Mouse (Mus musculus): Measurements from ENCODE around the gene March7. TPM values are rescaled to one million over a fixed set of nuclear protein-coding genes. Genes with fewer than 3 reads are reported as not detected.

The March7 gene
- polyA plus RNA-seq (2012; ENCODE audit: insufficient read depth, insufficient read length, low replicate concordance, missing spikeins), result not detected in 2 replicates

DNA sequence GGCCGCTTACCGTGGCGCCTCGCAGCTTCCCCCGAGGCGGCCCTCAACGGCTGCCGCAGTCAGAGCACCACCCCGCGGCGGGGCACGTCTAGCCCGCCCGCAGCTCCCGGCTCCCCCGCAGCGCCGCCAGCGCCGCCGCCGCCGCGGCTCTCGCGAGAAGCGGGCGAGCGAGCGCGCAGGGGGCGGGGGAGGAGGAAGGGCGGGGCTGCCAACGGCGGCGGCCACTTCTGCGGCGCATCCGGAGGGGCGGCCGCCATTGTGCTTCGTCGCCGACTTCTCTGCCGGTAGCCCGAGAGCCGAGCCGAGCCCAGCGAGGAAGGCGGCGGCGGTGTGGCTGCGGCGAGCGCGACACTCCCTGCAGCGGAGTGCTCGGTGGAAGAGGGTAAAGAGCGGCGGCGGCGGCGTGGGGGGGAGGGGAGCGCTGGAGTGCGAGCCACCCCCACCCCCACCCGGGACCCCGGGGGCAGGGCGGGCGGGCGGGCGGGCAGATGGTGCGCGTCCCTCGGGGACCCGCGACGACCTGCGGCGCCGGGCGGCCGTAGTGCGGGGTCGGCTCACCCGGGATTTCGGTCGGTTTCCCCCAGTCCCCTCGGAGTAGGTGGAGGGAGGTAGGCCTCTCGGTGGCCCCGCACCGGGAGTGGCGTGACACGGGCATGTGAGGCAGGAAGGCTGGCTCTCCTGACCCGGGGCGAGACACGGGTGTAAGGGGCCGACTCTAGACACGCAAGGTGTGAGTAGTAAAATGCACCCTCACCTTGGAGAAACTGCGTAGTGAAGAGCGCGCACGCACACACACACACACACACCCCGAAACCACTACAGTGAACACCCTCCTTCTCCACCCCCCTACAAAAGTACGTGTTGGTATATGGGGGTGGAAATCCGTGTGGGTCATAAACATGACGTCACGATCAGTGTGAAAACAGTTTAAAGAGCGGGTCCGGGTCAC lies at the start of gene March7, which contains the start of gene Baz2b:
Gene March7 (plus strand): TSS at position 185 of the 949 bp plus-strand sequence.
Gene Baz2b (minus strand): TSS at position 137 of the 949 bp plus-strand sequence.
- no peak for TF ChIP-seq CTCF (IDR thresholded peaks at IDR 0.05; ENCODE audit: insufficient read depth, low read depth, low read length)
- TF ChIP-seq POLR2A (IDR thresholded peaks at IDR 0.05; ENCODE audit: insufficient read depth, low read depth, low read length), result peak; percentile 56
- Histone ChIP-seq H3K4me3 (ENCODE audit: insufficient read depth, low read depth, low read length) (peak within 1 kb of the TSS; percentile 100), H3K27ac (ENCODE audit: insufficient read depth, low read depth, low read length) (peak within 1 kb of the TSS; percentile 90), H3K4me1 (ENCODE audit: control insufficient read depth, insufficient read depth, low read length) (peaks cover 6% of the 10 kb centered on the region)
- 1% methylated on average over 95 of the region's 109 CpGs for WGBS

- no peaks in the 10 kb centered on the region for H3K4me1 ChIP-seq (ENCODE audit: control insufficient read depth, insufficient read depth, low read length)
- H3K4me3 ChIP-seq (ENCODE audit: insufficient read depth, low read depth, low read length), result no peak overlapping the region
- 98% methylated on average over 2 of the region's 2 CpGs for WGBS
- TF ChIP-seq POLR2A (IDR thresholded peaks at IDR 0.05; ENCODE audit: insufficient read depth, low read depth, low read length) (no peak), CTCF (IDR thresholded peaks at IDR 0.05; ENCODE audit: insufficient read depth, low read depth, low read length) (no peak)
- no peak overlapping the region for H3K27ac ChIP-seq (ENCODE audit: insufficient read depth, low read depth, low read length)
These were observed 45.9 kb upstream of the March7 start for GRCm38 (mm10) chr2:60163744-60164143.

DNA sequence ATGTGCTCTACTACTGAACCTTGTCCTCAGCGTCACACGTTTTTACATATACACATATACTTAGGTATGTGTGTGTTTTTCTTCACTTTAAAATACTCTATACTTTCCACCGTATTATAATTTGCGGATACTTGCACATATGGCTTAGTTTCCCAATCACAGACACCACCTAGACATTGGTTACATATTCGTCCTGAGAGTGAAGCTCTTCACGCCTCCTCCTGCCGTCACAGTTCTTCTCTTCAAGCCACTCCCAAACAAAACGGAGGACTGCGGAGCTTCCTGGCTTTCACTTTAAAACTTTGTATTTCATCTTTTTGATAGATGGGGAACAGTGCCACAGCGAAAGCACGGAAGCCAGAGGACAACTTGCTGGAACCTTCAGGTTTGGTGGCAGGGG lies 44.0 kb upstream of the March7 start:
- H3K4me3 ChIP-seq (ENCODE audit: insufficient read depth, low read depth, low read length), result no peak overlapping the region
- H3K4me1 ChIP-seq (ENCODE audit: control insufficient read depth, insufficient read depth, low read length), result no peaks in the 10 kb centered on the region
- no peak for TF ChIP-seq CTCF (IDR thresholded peaks at IDR 0.05; ENCODE audit: insufficient read depth, low read depth, low read length)
- TF ChIP-seq POLR2A (IDR thresholded peaks at IDR 0.05; ENCODE audit: insufficient read depth, low read depth, low read length), result no peak
- H3K27ac ChIP-seq (ENCODE audit: insufficient read depth, low read depth, low read length), result no peak overlapping the region
- 95% methylated on average over 11 of the region's 11 CpGs for whole genome bisulfite sequencing

DNA sequence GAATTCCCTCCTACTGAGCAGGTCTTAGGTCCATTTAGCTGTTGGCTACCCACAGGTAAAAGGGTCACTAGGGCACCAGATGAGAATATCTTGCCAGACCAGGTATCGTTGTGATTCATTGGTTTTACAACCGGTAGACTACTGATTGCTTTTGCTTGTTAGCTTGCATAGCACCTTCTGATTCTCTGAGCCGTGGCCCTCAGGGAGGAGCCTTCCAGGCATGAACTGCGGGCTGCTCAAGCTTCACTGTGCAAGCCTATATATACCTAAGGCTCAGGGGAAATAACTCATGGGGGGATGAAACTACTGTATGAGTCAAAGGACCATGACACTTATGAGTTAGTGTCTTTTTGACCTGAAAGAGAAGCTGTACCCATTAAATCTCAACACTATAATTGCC lies 42.8 kb upstream of the March7 start:
- Histone ChIP-seq H3K4me1 (ENCODE audit: control insufficient read depth, insufficient read depth, low read length) (no peaks in the 10 kb centered on the region), H3K4me3 (ENCODE audit: insufficient read depth, low read depth, low read length) (no peak overlapping the region), H3K27ac (ENCODE audit: insufficient read depth, low read depth, low read length) (no peak overlapping the region)
- TF ChIP-seq CTCF (IDR thresholded peaks at IDR 0.05; ENCODE audit: insufficient read depth, low read depth, low read length), result no peak
- TF ChIP-seq POLR2A (IDR thresholded peaks at IDR 0.05; ENCODE audit: insufficient read depth, low read depth, low read length), result no peak
- 93% methylated on average over 4 of the region's 4 CpGs for WGBS

- no peak overlapping the region for H3K4me3 ChIP-seq (ENCODE audit: insufficient read depth, low read depth, low read length)
- 71% methylated on average over 7 of the region's 7 CpGs for WGBS
- TF ChIP-seq CTCF (IDR thresholded peaks at IDR 0.05; ENCODE audit: insufficient read depth, low read depth, low read length), result no peak
- no peak for TF ChIP-seq POLR2A (IDR thresholded peaks at IDR 0.05; ENCODE audit: insufficient read depth, low read depth, low read length)
- no peak overlapping the region for H3K27ac ChIP-seq (ENCODE audit: insufficient read depth, low read depth, low read length)
- H3K4me1 ChIP-seq (ENCODE audit: control insufficient read depth, insufficient read depth, low read length), result no peaks in the 10 kb centered on the region
These were observed 37.7 kb upstream of the March7 start for GRCm38 (mm10) chr2:60171786-60172530.

DNA sequence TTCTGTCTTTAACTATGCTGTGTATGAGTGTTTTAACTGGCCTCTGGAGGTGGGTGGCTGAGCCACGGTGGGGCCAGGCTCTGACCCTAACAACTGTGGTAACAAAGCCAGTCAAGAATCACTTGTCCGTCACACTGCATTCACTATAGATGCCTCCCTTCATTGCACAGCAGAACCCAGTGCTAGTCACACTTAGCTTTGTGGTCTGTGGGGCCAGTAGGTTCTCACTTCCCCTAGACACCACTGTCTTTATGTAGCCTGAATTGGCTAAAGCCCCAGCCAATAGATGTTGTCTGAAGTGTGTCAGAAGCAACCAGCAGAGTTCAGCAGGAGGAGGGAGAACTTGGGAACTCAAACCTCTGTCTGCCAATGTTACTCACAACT lies 37.2 kb upstream of the March7 start:
- H3K4me1 ChIP-seq (ENCODE audit: control insufficient read depth, insufficient read depth, low read length), result no peaks in the 10 kb centered on the region
- TF ChIP-seq CTCF (IDR thresholded peaks at IDR 0.05; ENCODE audit: insufficient read depth, low read depth, low read length) (no peak), POLR2A (IDR thresholded peaks at IDR 0.05; ENCODE audit: insufficient read depth, low read depth, low read length) (no peak)
- H3K4me3 ChIP-seq (ENCODE audit: insufficient read depth, low read depth, low read length), result no peak overlapping the region
- H3K27ac ChIP-seq (ENCODE audit: insufficient read depth, low read depth, low read length), result no peak overlapping the region
- WGBS, result 70% methylated on average over 2 of the region's 2 CpGs

GRCm38 (mm10) chr2:60173190-60173589 lies 36.5 kb upstream of the March7 start:
- no peak overlapping the region for H3K4me3 ChIP-seq (ENCODE audit: insufficient read depth, low read depth, low read length)
- no peak overlapping the region for H3K27ac ChIP-seq (ENCODE audit: insufficient read depth, low read depth, low read length)
- no peaks in the 10 kb centered on the region for H3K4me1 ChIP-seq (ENCODE audit: control insufficient read depth, insufficient read depth, low read length)
- 69% methylated on average over 3 of the region's 3 CpGs for WGBS
- TF ChIP-seq CTCF (IDR thresholded peaks at IDR 0.05; ENCODE audit: insufficient read depth, low read depth, low read length), result no peak
- TF ChIP-seq POLR2A (IDR thresholded peaks at IDR 0.05; ENCODE audit: insufficient read depth, low read depth, low read length), result no peak

- no peak overlapping the region for H3K27ac ChIP-seq (ENCODE audit: insufficient read depth, low read depth, low read length)
- H3K4me3 ChIP-seq (ENCODE audit: insufficient read depth, low read depth, low read length), result no peak overlapping the region
- WGBS, result 96% methylated on average over 4 of the region's 4 CpGs
- TF ChIP-seq CTCF (IDR thresholded peaks at IDR 0.05; ENCODE audit: insufficient read depth, low read depth, low read length) (no peak), POLR2A (IDR thresholded peaks at IDR 0.05; ENCODE audit: insufficient read depth, low read depth, low read length) (no peak)
- no peaks in the 10 kb centered on the region for H3K4me1 ChIP-seq (ENCODE audit: control insufficient read depth, insufficient read depth, low read length)
These were observed 36.1 kb upstream of the March7 start for GRCm38 (mm10) chr2:60173595-60173994.

DNA sequence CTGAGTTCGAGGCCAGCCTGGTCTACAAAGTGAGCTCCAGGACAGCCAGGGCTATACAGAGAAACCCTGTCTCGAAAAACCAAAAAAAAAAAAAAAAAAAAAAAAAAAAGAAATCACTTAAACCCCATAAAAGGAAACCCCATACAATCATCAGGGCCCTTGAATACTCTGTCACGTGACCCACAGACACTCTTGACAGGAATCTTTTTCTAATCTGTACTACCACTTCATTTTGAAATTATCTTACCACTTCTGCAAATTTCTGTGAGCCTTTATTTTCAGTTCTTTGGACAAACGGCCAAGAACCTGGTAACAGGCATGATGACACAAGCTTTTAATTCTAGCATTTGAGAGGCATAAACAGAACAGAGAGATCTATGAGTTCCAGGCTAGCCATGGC lies 34.6 kb upstream of the March7 start:
- no peak for TF ChIP-seq CTCF (IDR thresholded peaks at IDR 0.05; ENCODE audit: insufficient read depth, low read depth, low read length)
- TF ChIP-seq POLR2A (IDR thresholded peaks at IDR 0.05; ENCODE audit: insufficient read depth, low read depth, low read length), result no peak
- H3K27ac ChIP-seq (ENCODE audit: insufficient read depth, low read depth, low read length), result no peak overlapping the region
- WGBS, result 93% methylated on average over 3 of the region's 4 CpGs
- no peak overlapping the region for H3K4me3 ChIP-seq (ENCODE audit: insufficient read depth, low read depth, low read length)
- H3K4me1 ChIP-seq (ENCODE audit: control insufficient read depth, insufficient read depth, low read length), result no peaks in the 10 kb centered on the region
